Mouse (Mus musculus): ENCODE data around the gene Efnb2.

Efnb2 gene

GRCm38 (mm10) chr8:8655346-8656340 is 5.4 kb downstream of the Efnb2 start:
- no peak for DNase-seq (ENCODE audit: low spot score)

GRCm38 (mm10) chr8:8653906-8654489 is 7.0 kb downstream of the Efnb2 start:
- DNase-seq (ENCODE audit: low spot score), result no peak

GRCm38 (mm10) chr8:8653343-8653742 is 7.7 kb downstream of the Efnb2 start:
- no peak for DNase-seq (ENCODE audit: low spot score)

- DNase-seq (ENCODE audit: low spot score), result no peak
Observed at GRCm38 (mm10) chr8:8652388-8652787, 8.7 kb downstream of the Efnb2 start.

GRCm38 (mm10) chr8:8649944-8650343 is 11.1 kb downstream of the Efnb2 start:
- peak; percentile 15 for DNase-seq (ENCODE audit: low spot score)

GRCm38 (mm10) chr8:8649536-8649935 is 11.5 kb downstream of the Efnb2 start:
- DNase-seq (ENCODE audit: low spot score), result no peak

- no peak for DNase-seq (ENCODE audit: low spot score)
Observed at GRCm38 (mm10) chr8:8648686-8649085, 12.4 kb downstream of the Efnb2 start.

GRCm38 (mm10) chr8:8647824-8648223 is 13.2 kb downstream of the Efnb2 start:
- no peak for DNase-seq (ENCODE audit: low spot score)

GRCm38 (mm10) chr8:8647319-8647718 is 13.7 kb downstream of the Efnb2 start:
- no peak for DNase-seq (ENCODE audit: low spot score)

- DNase-seq (ENCODE audit: low spot score), result no peak
Observed at GRCm38 (mm10) chr8:8644160-8644915, 16.7 kb downstream of the Efnb2 start.

- DNase-seq (ENCODE audit: low spot score), result no peak
Observed at GRCm38 (mm10) chr8:8640264-8640588, 20.8 kb downstream of the Efnb2 start.

GRCm38 (mm10) chr8:8639569-8640263 is 21.3 kb downstream of the Efnb2 start:
- no peak for DNase-seq (ENCODE audit: low spot score)

GRCm38 (mm10) chr8:8631394-8631793 is 29.6 kb downstream of the Efnb2 start:
- no peak for DNase-seq (ENCODE audit: low spot score)

GRCm38 (mm10) chr8:8624017-8624416 is 37.0 kb downstream of the Efnb2 start:
- no peak for DNase-seq (ENCODE audit: low spot score)

- no peak for DNase-seq (ENCODE audit: low spot score)
Observed at GRCm38 (mm10) chr8:8623486-8623885, 37.6 kb downstream of the Efnb2 start.

- no peak for DNase-seq (ENCODE audit: low spot score)
Observed at GRCm38 (mm10) chr8:8622476-8622875, 38.6 kb downstream of the Efnb2 start.

GRCm38 (mm10) chr8:8622031-8622430 is 39.0 kb downstream of the Efnb2 start:
- no peak for DNase-seq (ENCODE audit: low spot score)

- no peak for DNase-seq (ENCODE audit: low spot score)
Observed at GRCm38 (mm10) chr8:8621236-8621917, 39.7 kb downstream of the Efnb2 start.

GRCm38 (mm10) chr8:8620536-8620935 is 40.5 kb downstream of the Efnb2 start:
- no peak for DNase-seq (ENCODE audit: low spot score)

- no peak for DNase-seq (ENCODE audit: low spot score)
Observed at GRCm38 (mm10) chr8:8619221-8620194, 41.5 kb downstream of the Efnb2 start.

Measured in MN1 (cell line).